Mouse (Mus musculus): Measurements from ENCODE around the gene Zdhhc14. TPM values are rescaled to one million over a fixed set of nuclear protein-coding genes. Genes with fewer than 3 reads are reported as not detected.

Gene Zdhhc14
- polyA plus RNA-seq, 1 experiment from 2014 or later, result 6.1 TPM

- Histone ChIP-seq H3K27me3 (no peaks in the 10 kb centered on the region), H3K4me2 (replicated peaks) (no peak overlapping the region), H3K9ac (no peak overlapping the region), H3K27ac (no peak overlapping the region), H3K9me3 (replicated peaks) (no peaks in the 10 kb centered on the region), H3K4me1 (no peaks in the 10 kb centered on the region), H3K36me3 (no peaks in the 10 kb centered on the region), H3K4me3 (no peak overlapping the region)
- ATAC-seq (ENCODE audit: low FRiP score), result no peak
- 93% methylated on average over 6 of the region's 6 CpGs for WGBS
Observed at GRCm38 (mm10) chr17:5741061-5741460, 248.7 kb downstream of the Zdhhc14 start.

- 94% methylated on average over 5 of the region's 5 CpGs for WGBS
- H3K9me3 ChIP-seq (replicated peaks), result no peaks in the 10 kb centered on the region
- H3K9ac ChIP-seq, result no peak overlapping the region
- no peaks in the 10 kb centered on the region for H3K36me3 ChIP-seq
- H3K4me1 ChIP-seq, result no peaks in the 10 kb centered on the region
- no peak overlapping the region for H3K4me3 ChIP-seq
- H3K4me2 ChIP-seq (replicated peaks), result no peak overlapping the region
- no peak overlapping the region for H3K27ac ChIP-seq
- ATAC-seq (ENCODE audit: low FRiP score), result no peak
- no peaks in the 10 kb centered on the region for H3K27me3 ChIP-seq
Observed at GRCm38 (mm10) chr17:5744016-5744415, 251.7 kb downstream of the Zdhhc14 start.

- Histone ChIP-seq H3K4me1 (no peaks in the 10 kb centered on the region), H3K27me3 (peaks cover 5% of the 10 kb centered on the region; the same call in 1 of the 2 replicates), H3K4me2 (replicated peaks) (no peak overlapping the region), H3K36me3 (no peaks in the 10 kb centered on the region), H3K4me3 (no peak overlapping the region), H3K27ac (no peak overlapping the region), H3K9ac (no peak overlapping the region), H3K9me3 (replicated peaks) (no peaks in the 10 kb centered on the region)
- 88% methylated on average over 3 of the region's 3 CpGs for WGBS
- no peak for ATAC-seq (ENCODE audit: low FRiP score)
Observed at GRCm38 (mm10) chr17:5746378-5746777, 254.0 kb downstream of the Zdhhc14 start.

- Histone ChIP-seq H3K4me2 (replicated peaks) (no peak overlapping the region), H3K9me3 (replicated peaks) (no peaks in the 10 kb centered on the region), H3K27ac (no peak overlapping the region), H3K36me3 (no peaks in the 10 kb centered on the region), H3K4me3 (no peak overlapping the region), H3K27me3 (peaks cover 5% of the 10 kb centered on the region; the same call in 1 of the 2 replicates), H3K4me1 (peaks cover 6% of the 10 kb centered on the region), H3K9ac (no peak overlapping the region)
- ATAC-seq (ENCODE audit: low FRiP score), result no peak
- whole genome bisulfite sequencing, result 81% methylated on average over 16 of the region's 16 CpGs
Observed at GRCm38 (mm10) chr17:5747539-5748500, 255.5 kb downstream of the Zdhhc14 start.

GRCm38 (mm10) chr17:5748501-5748894 lies 256.1 kb downstream of the Zdhhc14 start:
- WGBS, result 18% methylated on average over 4 of the region's 4 CpGs
- peaks cover 7% of the 10 kb centered on the region for H3K4me1 ChIP-seq

GRCm38 (mm10) chr17:5750278-5750677 lies 257.9 kb downstream of the Zdhhc14 start:
- no peak for ATAC-seq (ENCODE audit: low FRiP score)
- no peak overlapping the region for H3K27ac ChIP-seq
- no peak overlapping the region for H3K4me3 ChIP-seq
- H3K9ac ChIP-seq, result no peak overlapping the region
- H3K4me1 ChIP-seq, result peaks cover 7% of the 10 kb centered on the region
- H3K36me3 ChIP-seq, result no peaks in the 10 kb centered on the region
- WGBS, result 81% methylated on average over 4 of the region's 4 CpGs
- H3K9me3 ChIP-seq (replicated peaks), result no peaks in the 10 kb centered on the region
- no peak overlapping the region for H3K4me2 ChIP-seq (replicated peaks)
- H3K27me3 ChIP-seq, result peaks cover 5% of the 10 kb centered on the region; the same call in 1 of the 2 replicates

More at GRCm38 (mm10) chr17:5748501-5748894, 256.1 kb downstream of the Zdhhc14 start:
- no peaks in the 10 kb centered on the region for H3K9me3 ChIP-seq (replicated peaks)
- no peak overlapping the region for H3K9ac ChIP-seq
- H3K27ac ChIP-seq, result no peak overlapping the region
- no peak overlapping the region for H3K4me3 ChIP-seq
- H3K4me2 ChIP-seq (replicated peaks), result no peak overlapping the region
- peaks cover 5% of the 10 kb centered on the region; the same call in 1 of the 2 replicates for H3K27me3 ChIP-seq
- no peak for ATAC-seq (ENCODE audit: low FRiP score)
- no peaks in the 10 kb centered on the region for H3K36me3 ChIP-seq

GRCm38 (mm10) chr17:5751066-5751465 lies 258.7 kb downstream of the Zdhhc14 start:
- no peak overlapping the region for H3K9ac ChIP-seq

GRCm38 (mm10) chr17:5752322-5752715 lies 260.0 kb downstream of the Zdhhc14 start:
- peaks cover 5% of the 10 kb centered on the region; the same call in 1 of the 2 replicates for H3K27me3 ChIP-seq
- no peaks in the 10 kb centered on the region for H3K36me3 ChIP-seq
- H3K9ac ChIP-seq, result peak overlapping the region; percentile 58; the same call in 1 of the 2 replicates
- 0 out of 2 replicates have a peak, but pooled peaks have one; percentile 23 for ATAC-seq (ENCODE audit: low FRiP score)
- H3K4me3 ChIP-seq, result peak overlapping the region; percentile 36
- no peaks in the 10 kb centered on the region for H3K9me3 ChIP-seq (replicated peaks)
- 17% methylated on average over 2 of the region's 2 CpGs for WGBS
- peaks cover 7% of the 10 kb centered on the region for H3K4me1 ChIP-seq
- peak overlapping the region; percentile 83 for H3K4me2 ChIP-seq (replicated peaks)
- H3K27ac ChIP-seq, result peak overlapping the region; percentile 45; the same call in 1 of the 2 replicates

More at GRCm38 (mm10) chr17:5751066-5751465, 258.7 kb downstream of the Zdhhc14 start:
- WGBS, result 81% methylated on average over 3 of the region's 3 CpGs
- no peak overlapping the region for H3K27ac ChIP-seq
- no peaks in the 10 kb centered on the region for H3K36me3 ChIP-seq
- H3K9me3 ChIP-seq (replicated peaks), result no peaks in the 10 kb centered on the region
- H3K27me3 ChIP-seq, result peaks cover 5% of the 10 kb centered on the region; the same call in 1 of the 2 replicates
- no peak overlapping the region for H3K4me2 ChIP-seq (replicated peaks)
- H3K4me1 ChIP-seq, result peaks cover 7% of the 10 kb centered on the region
- H3K4me3 ChIP-seq, result no peak overlapping the region
- no peak for ATAC-seq (ENCODE audit: low FRiP score)

- peak overlapping the region; percentile 45; the same call in 1 of the 2 replicates for H3K27ac ChIP-seq
- peak; percentile 73 for ATAC-seq (ENCODE audit: low FRiP score)
- peak overlapping the region; percentile 58 for H3K9ac ChIP-seq
- peaks cover 5% of the 10 kb centered on the region; the same call in 1 of the 2 replicates for H3K27me3 ChIP-seq
- WGBS, result 10% methylated on average over 29 of the region's 29 CpGs
- peaks cover 7% of the 10 kb centered on the region for H3K4me1 ChIP-seq
- peak overlapping the region; percentile 83 for H3K4me2 ChIP-seq (replicated peaks)
- no peaks in the 10 kb centered on the region for H3K36me3 ChIP-seq
- H3K4me3 ChIP-seq, result peak overlapping the region; percentile 36
- H3K9me3 ChIP-seq (replicated peaks), result no peaks in the 10 kb centered on the region
Observed at GRCm38 (mm10) chr17:5752716-5753585, 260.6 kb downstream of the Zdhhc14 start.

GRCm38 (mm10) chr17:5755489-5755888 lies 263.1 kb downstream of the Zdhhc14 start:
- no peak overlapping the region for H3K4me3 ChIP-seq
- no peak overlapping the region for H3K27ac ChIP-seq
- no peaks in the 10 kb centered on the region for H3K36me3 ChIP-seq
- H3K4me1 ChIP-seq, result peaks cover 7% of the 10 kb centered on the region
- no peaks in the 10 kb centered on the region for H3K9me3 ChIP-seq (replicated peaks)
- H3K4me2 ChIP-seq (replicated peaks), result no peak overlapping the region
- WGBS, result 85% methylated on average over 7 of the region's 7 CpGs
- no peak for ATAC-seq (ENCODE audit: low FRiP score)
- peaks cover 5% of the 10 kb centered on the region; the same call in 1 of the 2 replicates for H3K27me3 ChIP-seq
- H3K9ac ChIP-seq, result no peak overlapping the region

GRCm38 (mm10) chr17:5756065-5756464 lies 263.7 kb downstream of the Zdhhc14 start:
- no peak for ATAC-seq (ENCODE audit: low FRiP score)
- Histone ChIP-seq H3K36me3 (no peaks in the 10 kb centered on the region), H3K9me3 (replicated peaks) (no peaks in the 10 kb centered on the region), H3K4me3 (no peak overlapping the region), H3K27me3 (peaks cover 3% of the 10 kb centered on the region; the same call in 1 of the 2 replicates), H3K27ac (no peak overlapping the region), H3K4me1 (peaks cover 7% of the 10 kb centered on the region), H3K4me2 (replicated peaks) (no peak overlapping the region), H3K9ac (no peak overlapping the region)
- 64% methylated on average over 5 of the region's 5 CpGs for WGBS

- no peak for ATAC-seq (ENCODE audit: low FRiP score)
- Histone ChIP-seq H3K4me3 (no peak overlapping the region), H3K9ac (no peak overlapping the region), H3K9me3 (replicated peaks) (no peaks in the 10 kb centered on the region), H3K36me3 (no peaks in the 10 kb centered on the region), H3K4me2 (replicated peaks) (no peak overlapping the region), H3K4me1 (peaks cover 7% of the 10 kb centered on the region), H3K27me3 (no peaks in the 10 kb centered on the region), H3K27ac (no peak overlapping the region)
- WGBS, result 88% methylated on average over 15 of the region's 15 CpGs
Observed at GRCm38 (mm10) chr17:5756855-5757254, 264.5 kb downstream of the Zdhhc14 start.

Measured in hindbrain, embryonic 12.5 days (tissue).